Mouse (Mus musculus) CD8-positive naive resting alpha-beta T cell, adult 57 days (primary cell): ENCODE data around the gene Scamp3. TPM values are rescaled to one million over a fixed set of nuclear protein-coding genes. Genes with fewer than 3 reads are reported as not detected.

Experiments used
- total RNA-seq: library from RNA; stranded (reverse); gene quantifications from one replicate; pipeline ENCODE4 v1.2.4, GENCODE M21; 2023

Gene Scamp3
- total RNA-seq, result 152 TPM

GRCm38 (mm10) chr3:89177242-89178106 lies at the start of gene Scamp3:
Gene Scamp3, plus strand, starts transcription at chr3:89177473.

GRCm38 (mm10) chr3:89135958-89136357 lies 41.3 kb upstream of the Scamp3 start, which contains the start of gene Pklr:
Gene Pklr, plus strand, starts transcription at chr3:89136142.

GRCm38 (mm10) chr3:89159616-89160344 lies 17.5 kb upstream of the Scamp3 start, which contains the start of gene Hcn3:
Gene Hcn3, minus strand, starts transcription at chr3:89160196.

GRCm38 (mm10) chr3:89164506-89165267 lies 12.6 kb upstream of the Scamp3 start, which contains the start of gene Clk2:
Gene Clk2, plus strand, starts transcription at chr3:89164795.

GRCm38 (mm10) chr3:89183058-89183958 lies 6.0 kb downstream of the Scamp3 start, which contains the start of gene Fam189b:
Gene Fam189b, plus strand, starts transcription at chr3:89183143.

GRCm38 (mm10) chr3:89202253-89203141 lies 25.2 kb downstream of the Scamp3 start, which contains the start of gene Gba:
Gene Gba, plus strand, starts transcription at chr3:89202928.

GRCm38 (mm10) chr3:89214681-89215411 lies 37.6 kb downstream of the Scamp3 start, which contains the start of gene Thbs3:
Gene Thbs3, plus strand, starts transcription at chr3:89215180.

GRCm38 (mm10) chr3:89226900-89227299 lies 49.6 kb downstream of the Scamp3 start, which contains the start of gene Mtx1:
Gene Mtx1, minus strand, starts transcription at chr3:89227088.

GRCm38 (mm10) chr3:89228836-89229235 lies 51.6 kb downstream of the Scamp3 start, which contains the start of gene Muc1:
Gene Muc1, plus strand, starts transcription at chr3:89229057.

Other genes with a start within 250 kb of the Scamp3 start
- gene Ash1l, start 226.9 kb upstream of the Scamp3 start, total RNA-seq, result 65.3 TPM
- gene Dap3, start 226.3 kb upstream of the Scamp3 start, total RNA-seq, result 79.8 TPM
- gene Rusc1, start 84.2 kb upstream of the Scamp3 start, total RNA-seq, result 80.4 TPM
- gene Gm43738, start 76.4 kb upstream of the Scamp3 start, total RNA-seq, result not detected
- 24.2 TPM for gene Fdps, start 75.5 kb upstream of the Scamp3 start, total RNA-seq
- not detected for gene Pklr, start 41.3 kb upstream of the Scamp3 start, total RNA-seq
- 19.3 TPM for gene Hcn3, start 17.3 kb upstream of the Scamp3 start, total RNA-seq
- 122 TPM for gene Clk2, start 12.7 kb upstream of the Scamp3 start, total RNA-seq
- 176 TPM for gene Fam189b, start 5.7 kb downstream of the Scamp3 start, total RNA-seq
- gene Gba, start 25.5 kb downstream of the Scamp3 start, total RNA-seq, result 67.9 TPM
- 6.5 TPM for gene Thbs3, start 37.7 kb downstream of the Scamp3 start, total RNA-seq
- 193 TPM for gene Mtx1, start 49.6 kb downstream of the Scamp3 start, total RNA-seq
- not detected for gene Muc1, start 51.6 kb downstream of the Scamp3 start, total RNA-seq
- gene Krtcap2, start 68.5 kb downstream of the Scamp3 start, total RNA-seq, result 96.7 TPM
- 1.5 TPM for gene Trim46, start 68.8 kb downstream of the Scamp3 start, total RNA-seq
- 72.2 TPM for gene Dpm3, start 81.9 kb downstream of the Scamp3 start, total RNA-seq
- gene Slc50a1, start 93.1 kb downstream of the Scamp3 start, total RNA-seq, result 126 TPM
- gene Efna1, start 103.7 kb downstream of the Scamp3 start, total RNA-seq, result not detected
- not detected for gene Efna3, start 145.5 kb downstream of the Scamp3 start, total RNA-seq
- gene Efna4, start 160.6 kb downstream of the Scamp3 start, total RNA-seq, result not detected
- gene Adam15, start 172.5 kb downstream of the Scamp3 start, total RNA-seq, result 2.8 TPM
- not detected for gene Dcst2, start 184.5 kb downstream of the Scamp3 start, total RNA-seq
- gene Dcst1, start 187.8 kb downstream of the Scamp3 start, total RNA-seq, result not detected
- gene Zbtb7b, start 217.3 kb downstream of the Scamp3 start, total RNA-seq, result 6.8 TPM
- gene Lenep, start 225.3 kb downstream of the Scamp3 start, total RNA-seq, result not detected
- 29.3 TPM for gene Flad1, start 234.4 kb downstream of the Scamp3 start, total RNA-seq
- 2.8 TPM for gene Cks1b, start 240.9 kb downstream of the Scamp3 start, total RNA-seq
- 95.4 TPM for gene Shc1, start 241.0 kb downstream of the Scamp3 start, total RNA-seq